In genomic region chr6:31088147-31088972, GRCm38 (mm10) we compare ENCODE assay signal across 8 mouse cellular contexts.
DNase-seq lines count a peak whose midpoint lies in the region; ATAC-seq and TF ChIP-seq lines count a peak whose summit lies in the region.

No protein-coding gene starts in this region.

- ATAC-seq in Patski: peak; percentile 38
- no peak for ATAC-seq in heart, embryonic 16.5 days (replicated peaks; ENCODE audit: extremely low read depth, insufficient read depth, low FRiP score)
- ATAC-seq in lung, embryonic 16.5 days (ENCODE audit: low read depth): peak; percentile 53
- ATAC-seq in stomach, embryonic 15.5 days (ENCODE audit: insufficient read depth, low FRiP score, low read depth): no peak

- in situ Hi-C loops in Patski (cut with MboI; ENCODE audit: low pct_unique_long_range_greater_than_20kb): no loop called here

- CTCF ChIA-PET in Patski (lab: Charles Lee): interaction anchor here (1.3 to 3.9 kb wide), 10 partner anchors 11 to 88 kb away, joined by 3 to 17 read pairs (median 6); no protein-coding TSS in a partner anchor

- DNase-seq in adrenal gland, adult 2 months: peak; percentile 76
- no peak for DNase-seq in adrenal gland, adult 18-20 months (ENCODE audit: low spot score in 2 of 2)
- DNase-seq in Patski (ENCODE audit: low read depth, low spot score): peak; percentile 89
- no peak for DNase-seq in c-Kit-positive CD71-positive TER-119-positive erythroid progenitor cells, embryonic 14.5 days (ENCODE audit: low spot score)
- no peak for DNase-seq in adrenal gland, adult 8-10 months

- H3K4me3 ChIP-seq in heart, embryonic 16.5 days (ENCODE audit: low read length): no peak overlapping the region
- peak overlapping the region; percentile 36 for H3K4me3 ChIP-seq in lung, embryonic 16.5 days (ENCODE audit: low read length)
- peak overlapping the region; percentile 26 for H3K4me3 ChIP-seq in stomach, embryonic 15.5 days (replicated peaks)

- peak overlapping the region; percentile 52 for H3K4me2 ChIP-seq in heart, embryonic 16.5 days (ENCODE audit: low read depth, low read length)
- H3K4me2 ChIP-seq in lung, embryonic 16.5 days (ENCODE audit: low read depth, low read length): peak overlapping the region; percentile 65
- H3K4me2 ChIP-seq in stomach, embryonic 15.5 days: peak overlapping the region; percentile 63

- H3K9ac ChIP-seq in heart, embryonic 16.5 days (ENCODE audit: low read length): peak overlapping the region; percentile 16; the same call in 1 of the 2 replicates
- peak overlapping the region; percentile 62 for H3K9ac ChIP-seq in lung, embryonic 16.5 days (ENCODE audit: low read length)
- H3K9ac ChIP-seq in stomach, embryonic 15.5 days: no peak overlapping the region

- POLR2A ChIA-PET in Patski (lab: Charles Lee): interaction anchor here (0.6 to 5.9 kb wide), 11 partner anchors 11 to 695 kb away, joined by 3 to 61 read pairs (median 5); no protein-coding TSS in a partner anchor

- no peaks in the 10 kb centered on the region for H3K9me3 ChIP-seq in heart, embryonic 16.5 days (replicated peaks; ENCODE audit: control insufficient read depth, low read length)
- H3K9me3 ChIP-seq in lung, embryonic 16.5 days (ENCODE audit: control insufficient read depth, low read length): no peaks in the 10 kb centered on the region
- H3K9me3 ChIP-seq in stomach, embryonic 15.5 days: no peaks in the 10 kb centered on the region

- no peaks in the 10 kb centered on the region for H3K36me3 ChIP-seq in heart, embryonic 16.5 days (ENCODE audit: control insufficient read depth, insufficient read depth)
- no peaks in the 10 kb centered on the region for H3K36me3 ChIP-seq in lung, embryonic 16.5 days (ENCODE audit: control insufficient read depth, insufficient read depth, low read length)
- H3K36me3 ChIP-seq in stomach, embryonic 15.5 days: no peaks in the 10 kb centered on the region

- WGBS in heart, embryonic 16.5 days: 46% methylated on average over 18 of the region's 18 CpGs
- 12% methylated on average over 18 of the region's 18 CpGs for WGBS in lung, embryonic 16.5 days
- WGBS in stomach, embryonic 15.5 days: 12% methylated on average over 18 of the region's 18 CpGs

- H3K27me3 ChIP-seq in Patski: no peaks in the 10 kb centered on the region
- H3K27me3 ChIP-seq in heart, embryonic 16.5 days (ENCODE audit: control insufficient read depth, insufficient read depth, low read length): no peaks in the 10 kb centered on the region
- H3K27me3 ChIP-seq in lung, embryonic 16.5 days (ENCODE audit: control insufficient read depth, insufficient read depth, low read depth, low read length): no peaks in the 10 kb centered on the region
- H3K27me3 ChIP-seq in stomach, embryonic 15.5 days (replicated peaks): no peaks in the 10 kb centered on the region

- TF ChIP-seq CTCF in Patski (IDR thresholded peaks at IDR 0.05): no peak

- peak overlapping the region; percentile 5; the same call in 1 of the 2 replicates for H3K27ac ChIP-seq in heart, embryonic 16.5 days (ENCODE audit: low read length)
- peak overlapping the region; percentile 81 for H3K27ac ChIP-seq in lung, embryonic 16.5 days (ENCODE audit: low read length)
- H3K27ac ChIP-seq in stomach, embryonic 15.5 days: no peak overlapping the region

- peaks cover 3% of the 10 kb centered on the region; the same call in 1 of the 2 replicates for H3K4me1 ChIP-seq in heart, embryonic 16.5 days (ENCODE audit: control insufficient read depth, insufficient read depth, low read length)
- H3K4me1 ChIP-seq in lung, embryonic 16.5 days (replicated peaks; ENCODE audit: control insufficient read depth, insufficient read depth, low read length): peaks cover 27% of the 10 kb centered on the region
- H3K4me1 ChIP-seq in stomach, embryonic 15.5 days: peaks cover 12% of the 10 kb centered on the region; the same call in 1 of the 2 replicates

Comparison
In these comparisons a context has a peak if more than half of its experiments do, and no peak if none do; other contexts are left out.
1. DNase-seq: peak in adrenal gland, adult 2 months (single experiment) and Patski (single experiment); none in adrenal gland, adult 18-20 months (0 of 2), c-Kit-positive CD71-positive TER-119-positive erythroid progenitor cells, embryonic 14.5 days (single experiment) and adrenal gland, adult 8-10 months (single experiment).
2. ATAC-seq: peak in Patski (single experiment) and lung, embryonic 16.5 days (single experiment); none in heart, embryonic 16.5 days (single experiment) and stomach, embryonic 15.5 days (single experiment).
3. Peak in every context shown above with its lines, with median percentiles within 50 percentile points of each other: H3K4me2 ChIP-seq.